Mouse (Mus musculus) cerebellum, adult 2 months (tissue): ENCODE results near the gene Spsb3. TPM values are rescaled to one million over a fixed set of nuclear protein-coding genes. Genes with fewer than 3 reads are reported as not detected.

Experiments
- DNase-seq, 2 experiments: peaks; one replicate each; pipeline ENCODE4 v3.0.0; 2021
- H3K27ac ChIP-seq: fragments of 200-500 bp; 2 replicates; pipeline ENCODE4 v1.5.1; 2012; ENCODE audit warnings: low read length, control low read depth, inconsistent platforms; ENCODE audit not compliant: insufficient read depth
- H3K27me3 ChIP-seq: fragments of 200-500 bp; 2 replicates; pipeline ENCODE4 v1.6.1; 2012; ENCODE audit warnings: inconsistent platforms, mild to moderate bottlenecking, low read length, moderate library complexity; ENCODE audit not compliant: control insufficient read depth, insufficient read depth
- H3K4me1 ChIP-seq: fragments of 200-500 bp; 2 replicates; pipeline ENCODE4 v1.6.1; 2011; ENCODE audit warnings: low read length; ENCODE audit not compliant: control insufficient read depth, insufficient read depth
- H3K4me3 ChIP-seq: fragments of 200-500 bp; replicated peaks from 2 replicates; pipeline ENCODE3; 2011; ENCODE audit warnings: mild to moderate bottlenecking, low read depth, low read length, control low read depth; ENCODE audit not compliant: insufficient read depth
- CTCF ChIP-seq: fragments of 200-500 bp; IDR thresholded peaks from 2 replicates; pipeline ENCODE4 v1.5.1; 2011; ENCODE audit warnings: low read depth, mild to moderate bottlenecking, control low read depth, low read length, moderate library complexity, borderline replicate concordance; ENCODE audit not compliant: insufficient read depth
- POLR2A ChIP-seq: fragments of 200-500 bp; IDR thresholded peaks from 2 replicates; pipeline ENCODE4 v1.6.1; 2011; ENCODE audit warnings: low read length, control low read depth, borderline replicate concordance; ENCODE audit not compliant: insufficient read depth
- WGBS: fragments of 180-500 bp; shearing (Covaris S2); methylation state at CpG from one replicate; pipeline ENCODE4 v1.1.7; 2018; 5-methylcytosine and 5-hydroxymethylcytosine counted together
- polyA plus RNA-seq: library from polyadenylated mRNA; depleted of rRNA; stranded (reverse); fragments of >200 nt; gene quantifications from 2 replicates; pipeline ENCODE4 v1.2.3, GENCODE M21; 2012

The Spsb3 gene
- polyA plus RNA-seq, 1 experiment: 124 TPM

DNA sequence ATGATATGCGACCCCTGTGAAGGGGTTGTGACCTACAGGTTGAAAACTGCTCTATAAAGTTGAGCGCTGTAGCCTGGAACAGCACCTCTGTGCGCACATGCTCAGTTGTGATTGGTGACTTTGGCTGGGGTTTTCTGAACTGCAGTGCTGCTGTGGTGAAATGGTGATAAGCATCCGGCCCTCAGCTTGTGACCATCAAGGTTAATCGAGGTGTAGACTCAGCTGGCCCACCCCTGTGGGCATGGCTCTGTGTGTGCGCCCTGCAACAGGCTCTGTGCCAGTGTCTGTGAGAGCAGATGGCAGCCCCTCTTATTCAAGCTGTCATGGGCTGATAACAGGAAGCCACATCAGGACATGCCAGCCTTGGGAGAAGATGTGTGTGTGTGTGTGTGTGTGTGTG lies 27.5 kb upstream of the Spsb3 start:
- no peaks in the 10 kb centered on the region for H3K27me3 ChIP-seq
- TF ChIP-seq CTCF: no peak
- TF ChIP-seq POLR2A: no peak
- H3K4me3 ChIP-seq: no peak overlapping the region
- DNase-seq: peak in 1 of 2 experiments; percentile 31
- peaks cover 7% of the 10 kb centered on the region for H3K4me1 ChIP-seq
- 51% methylated on average over 6 of the region's 6 CpGs for WGBS
- no peak overlapping the region for H3K27ac ChIP-seq

DNA sequence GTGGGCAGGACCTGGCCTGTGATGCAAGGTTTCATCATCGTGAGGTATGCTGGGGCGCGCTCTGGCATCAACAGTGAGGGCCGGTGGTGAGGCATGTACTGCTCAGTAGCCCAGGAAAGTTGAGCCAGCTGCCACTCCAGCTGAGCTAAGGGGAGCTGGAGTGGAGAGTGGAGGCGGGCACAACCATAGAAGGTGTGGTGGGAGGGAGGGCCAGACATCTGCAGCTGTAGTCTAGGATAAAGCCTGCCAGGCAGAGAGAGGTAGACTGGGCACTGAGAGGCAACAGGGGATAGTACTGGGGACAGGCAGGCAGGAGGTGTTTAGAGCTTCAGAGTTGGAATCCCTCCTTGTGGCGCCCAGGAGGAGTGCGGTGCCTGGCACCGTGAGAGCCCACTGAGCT lies 26.4 kb upstream of the Spsb3 start:
- TF ChIP-seq CTCF: no peak
- no peak for TF ChIP-seq POLR2A
- no peak overlapping the region for H3K4me3 ChIP-seq
- no peaks in the 10 kb centered on the region for H3K27me3 ChIP-seq
- H3K4me1 ChIP-seq: peaks cover 11% of the 10 kb centered on the region
- 92% methylated on average over 8 of the region's 8 CpGs for WGBS
- H3K27ac ChIP-seq: no peak overlapping the region
- DNase-seq: no peak

DNA sequence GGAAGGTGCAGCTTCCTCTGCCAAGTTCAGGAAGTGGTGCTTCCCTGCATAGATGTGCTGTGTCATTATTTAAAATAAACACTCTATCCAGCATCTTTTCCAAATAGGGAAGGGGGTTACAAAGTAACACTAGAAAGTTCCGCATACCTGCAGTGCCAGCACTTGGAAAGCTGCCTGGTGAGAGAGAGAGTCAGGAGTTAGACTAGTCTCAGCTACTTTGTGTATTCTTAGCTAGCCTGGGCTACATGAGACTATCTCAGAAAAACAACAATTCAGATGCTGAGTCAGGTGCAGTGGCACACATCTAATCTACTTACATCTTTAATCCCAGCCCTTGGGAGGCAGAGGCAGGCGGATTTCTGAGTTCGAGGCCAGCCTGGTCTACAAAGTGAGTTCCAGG lies 24.7 kb upstream of the Spsb3 start:
- DNase-seq: no peak
- Histone ChIP-seq H3K27me3 (no peaks in the 10 kb centered on the region), H3K27ac (no peak overlapping the region), H3K4me1 (peaks cover 18% of the 10 kb centered on the region), H3K4me3 (no peak overlapping the region)
- TF ChIP-seq CTCF: no peak
- no peak for TF ChIP-seq POLR2A
- WGBS: 97% methylated on average over 3 of the region's 3 CpGs

DNA sequence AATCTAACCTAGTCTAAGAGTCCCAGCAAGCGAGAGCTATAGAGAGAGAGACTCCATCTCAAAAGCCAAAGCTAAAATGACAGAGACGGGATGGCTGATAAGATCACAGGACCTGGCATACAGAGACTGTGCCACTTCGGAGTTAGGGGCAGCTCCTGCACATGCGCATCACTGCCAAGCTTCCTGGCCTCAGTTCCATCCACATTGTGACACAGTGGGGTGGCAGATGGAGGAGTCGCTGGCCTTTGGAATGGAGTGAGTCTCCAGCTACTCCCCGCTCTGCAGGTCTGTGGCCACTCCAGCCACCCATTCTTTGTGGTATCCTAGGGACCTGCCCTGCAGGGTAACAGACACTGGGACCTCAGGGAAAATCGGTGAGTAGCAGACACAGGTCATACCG lies 20.7 kb upstream of the Spsb3 start, which contains the start of gene Igfals:
Gene Igfals, plus strand, starts transcription at position 222 of the 400 bp plus-strand sequence.
- 17% methylated on average over 8 of the region's 8 CpGs for WGBS
- peak; percentile 90 to 92 for DNase-seq
- H3K27me3 ChIP-seq: no peaks in the 10 kb centered on the region
- TF ChIP-seq POLR2A (peak; percentile 46; the same call in 1 of the 2 replicates), CTCF (no peak)
- H3K4me3 ChIP-seq: peak within 1 kb of the TSS; percentile 48
- H3K4me1 ChIP-seq: peaks cover 20% of the 10 kb centered on the region
- peak within 1 kb of the TSS; percentile 67 for H3K27ac ChIP-seq

DNA sequence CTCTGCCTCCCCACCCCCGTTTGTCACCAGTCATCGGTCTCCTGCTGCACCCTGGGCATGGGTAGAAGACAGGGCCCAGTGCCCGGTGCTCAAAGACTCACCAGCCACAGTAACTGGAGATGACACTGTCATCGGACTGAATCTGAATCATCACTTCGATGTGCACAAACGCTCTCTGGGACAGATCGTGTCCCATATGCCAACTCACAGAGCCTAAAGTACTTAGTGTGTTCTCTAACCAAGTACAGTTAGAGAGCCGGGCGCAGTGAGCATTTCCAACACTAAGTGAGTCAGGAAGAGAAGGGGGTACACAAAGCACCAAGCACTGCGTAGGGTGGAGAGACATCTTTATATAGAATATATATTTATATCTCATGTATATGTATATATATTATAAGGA lies 18.5 kb upstream of the Spsb3 start:
- Histone ChIP-seq H3K4me1 (peaks cover 20% of the 10 kb centered on the region), H3K4me3 (no peak overlapping the region), H3K27me3 (no peaks in the 10 kb centered on the region), H3K27ac (no peak overlapping the region)
- WGBS: 83% methylated on average over 10 of the region's 10 CpGs
- no peak for TF ChIP-seq CTCF
- TF ChIP-seq POLR2A: no peak
- no peak for DNase-seq

DNA sequence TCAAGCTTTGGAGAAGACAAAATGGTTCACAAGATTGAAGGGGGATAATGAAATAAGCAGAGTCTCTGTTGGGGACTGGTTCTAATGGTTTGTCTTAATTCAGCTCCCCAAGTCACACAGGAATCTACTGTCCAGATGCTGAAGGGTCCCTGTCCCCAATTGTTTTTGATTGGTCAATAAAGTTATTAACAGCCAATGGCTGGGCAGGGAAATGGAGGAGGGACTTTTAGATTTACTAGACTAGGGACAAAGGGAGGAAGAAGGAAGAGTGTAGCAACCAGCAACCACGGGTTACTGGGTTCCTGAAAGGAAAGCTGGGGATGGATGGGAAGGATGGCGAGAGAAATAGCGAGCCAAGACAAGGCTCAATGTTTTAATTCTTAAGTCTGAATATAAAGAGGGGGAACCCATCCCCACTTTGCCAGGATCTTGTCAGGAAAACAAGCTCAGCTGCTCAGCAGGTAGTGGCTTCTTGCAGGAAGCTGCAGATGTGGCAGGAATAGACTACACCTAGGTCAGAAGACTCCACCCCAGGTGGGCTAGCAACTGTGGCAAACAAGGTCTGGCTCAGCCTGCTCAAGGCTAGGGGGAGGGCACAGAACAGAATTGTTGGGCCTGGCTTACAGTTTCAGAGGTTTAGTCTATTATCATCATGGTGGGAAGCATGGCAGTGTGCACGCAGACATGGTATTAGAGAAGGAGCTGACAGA lies 12.6 kb upstream of the Spsb3 start:
- Histone ChIP-seq H3K4me3 (no peak overlapping the region), H3K27ac (no peak overlapping the region), H3K27me3 (no peaks in the 10 kb centered on the region), H3K4me1 (no peaks in the 10 kb centered on the region)
- 49% methylated on average over 4 of the region's 4 CpGs for WGBS
- no peak for DNase-seq
- TF ChIP-seq POLR2A: no peak
- no peak for TF ChIP-seq CTCF

DNA sequence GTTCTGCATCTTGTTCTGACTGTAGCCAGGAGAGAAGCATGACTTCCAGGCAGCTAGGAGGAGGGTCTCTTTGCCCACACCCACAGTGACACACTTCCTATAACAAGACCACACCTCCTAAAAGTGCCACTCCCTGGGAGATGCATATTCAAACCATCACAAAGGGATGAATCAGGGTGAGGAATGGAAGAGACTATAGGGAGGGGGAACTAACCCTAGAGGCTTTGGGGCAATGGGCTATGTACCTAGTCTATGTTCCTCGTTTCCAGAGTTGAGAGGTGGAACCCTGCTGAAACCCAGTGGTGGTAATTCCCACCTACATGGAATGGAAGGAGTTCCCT lies 12.1 kb upstream of the Spsb3 start:
- Histone ChIP-seq H3K4me1 (no peaks in the 10 kb centered on the region), H3K27ac (no peak overlapping the region), H3K27me3 (no peaks in the 10 kb centered on the region), H3K4me3 (no peak overlapping the region)
- TF ChIP-seq POLR2A (no peak), CTCF (no peak)
- DNase-seq: no peak
- WGBS: 17% methylated on average over 1 of the region's 1 CpGs

DNA sequence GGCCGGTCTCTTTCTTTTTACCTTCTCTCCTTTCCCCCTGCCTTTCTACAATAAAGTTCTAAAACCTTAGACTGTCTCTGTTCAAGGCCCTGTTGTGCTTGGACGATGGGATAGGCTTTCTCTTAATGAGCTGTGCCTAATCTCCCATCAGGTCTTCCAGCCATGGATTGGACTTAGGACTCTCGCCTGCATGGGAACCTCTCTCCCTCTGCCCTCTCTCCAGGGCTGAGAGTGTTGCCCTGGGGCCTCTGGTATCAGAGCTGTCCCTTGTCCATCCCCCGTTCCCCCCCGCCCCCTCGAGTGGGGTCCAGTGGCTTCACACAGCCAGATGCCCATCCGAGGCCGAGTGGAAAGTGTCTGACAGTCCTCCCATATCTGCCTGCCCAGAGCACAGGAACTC lies 11.5 kb upstream of the Spsb3 start:
- TF ChIP-seq POLR2A: no peak
- no peak for TF ChIP-seq CTCF
- 71% methylated on average over 8 of the region's 8 CpGs for WGBS
- H3K27ac ChIP-seq: no peak overlapping the region
- no peak overlapping the region for H3K4me3 ChIP-seq
- no peaks in the 10 kb centered on the region for H3K27me3 ChIP-seq
- no peaks in the 10 kb centered on the region for H3K4me1 ChIP-seq
- no peak for DNase-seq
